ENCODE assay signal across 8 mouse cellular contexts in the genomic region with DNA sequence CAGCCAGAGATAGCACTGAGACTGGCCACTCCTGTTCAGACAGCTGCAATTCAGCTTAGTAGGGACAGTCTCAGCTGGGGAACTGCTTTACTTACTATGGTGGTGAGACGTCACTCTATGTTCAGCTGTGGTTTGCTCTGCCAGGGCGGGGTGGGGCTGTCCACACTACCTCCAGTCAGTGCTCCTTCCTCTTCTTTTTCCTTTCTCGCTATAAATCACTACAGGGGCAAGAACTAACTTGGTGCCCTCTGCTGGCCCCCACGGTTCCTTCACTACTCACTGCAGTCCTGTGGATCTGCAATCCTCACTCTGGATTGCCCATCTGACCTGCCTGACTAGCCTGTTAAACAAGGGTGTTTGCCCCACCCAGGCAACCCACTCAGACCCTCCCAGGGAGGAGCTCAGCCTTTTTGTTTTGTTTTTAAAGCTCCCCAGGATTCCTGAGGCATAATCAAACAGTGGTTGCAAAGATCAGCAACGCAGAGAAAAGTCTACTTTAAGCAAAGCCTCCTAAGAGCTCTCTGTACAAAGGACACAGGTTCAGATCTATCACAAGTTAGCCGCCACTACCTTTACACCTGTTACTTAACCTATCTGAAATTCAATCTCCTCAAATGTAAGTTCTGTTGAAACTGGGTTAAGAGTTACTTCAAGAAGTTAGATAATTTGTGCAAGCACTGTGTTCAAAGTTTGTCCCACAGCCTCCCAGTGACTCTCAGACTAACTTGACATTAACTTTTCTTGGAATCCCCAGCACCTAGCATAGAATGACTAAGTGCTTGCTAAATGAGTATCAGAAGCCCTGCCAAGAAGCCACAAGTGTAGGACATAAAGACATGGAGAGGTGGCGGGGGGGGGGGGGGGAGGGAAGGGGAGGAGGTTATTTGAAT. TPM values are rescaled to one million over a fixed set of nuclear protein-coding genes. Genes with fewer than 3 reads are reported as not detected.
DNase-seq lines count a peak whose midpoint lies in the region; ATAC-seq and TF ChIP-seq lines count a peak whose summit lies in the region.

No protein-coding gene starts in this region.

- DNase-seq in frontal cortex, postnatal 36 days (ENCODE audit: low spot score in 2 of 2) = peak; percentile 16 to 45
- DNase-seq in frontal cortex, postnatal 25 days (ENCODE audit: low spot score in 2 of 2) = no peak
- DNase-seq in cerebellum, adult 11 months = peak; percentile 64
- peak; percentile 84 for DNase-seq in gastrocnemius, adult 2 months
- DNase-seq in hindbrain, embryonic 14.5 days (ENCODE audit: low spot score) = no peak
- DNase-seq in liver, adult 2 months (ENCODE audit: extremely low read depth, low read depth, low spot score) = peak; percentile 31
- DNase-seq in midbrain, postnatal 0 days (ENCODE audit: low spot score) = peak; percentile 32
- peak; percentile 61 for DNase-seq in thymus, postnatal 25 days

- WGBS in hindbrain, embryonic 14.5 days = 52% methylated on average over 6 of the region's 7 CpGs
- 38% methylated on average over 7 of the region's 7 CpGs for WGBS in liver, adult 2 months
- WGBS in midbrain, postnatal 0 days = 41% methylated on average over 6 of the region's 7 CpGs

- peak overlapping the region; percentile 95 for H3K4me3 ChIP-seq in gastrocnemius, adult 2 months
- H3K4me3 ChIP-seq in hindbrain, embryonic 14.5 days (replicated peaks; ENCODE audit: low read length) = peak overlapping the region; percentile 66
- no peak overlapping the region for H3K4me3 ChIP-seq in liver, adult 2 months (ENCODE audit: insufficient read depth, low read depth, low read length)
- peak overlapping the region; percentile 66 for H3K4me3 ChIP-seq in midbrain, postnatal 0 days (ENCODE audit: low read depth, low read length)

- ATAC-seq in hindbrain, embryonic 14.5 days (ENCODE audit: low FRiP score) = no peak
- no peak for ATAC-seq in midbrain, postnatal 0 days (ENCODE audit: low FRiP score)

- TF ChIP-seq POLR2A in liver, adult 2 months (IDR thresholded peaks at IDR 0.05; ENCODE audit: extremely low read depth, insufficient read depth, low read length) = no peak

- peaks cover 15% of the 10 kb centered on the region for H3K4me1 ChIP-seq in hindbrain, embryonic 14.5 days (replicated peaks; ENCODE audit: control insufficient read depth, insufficient read depth, low read length)
- peaks cover 8% of the 10 kb centered on the region; the same call in 1 of the 2 replicates for H3K4me1 ChIP-seq in liver, adult 2 months (ENCODE audit: control insufficient read depth, insufficient read depth, low read length)
- peaks cover 8% of the 10 kb centered on the region for H3K4me1 ChIP-seq in midbrain, postnatal 0 days (ENCODE audit: insufficient read depth, low read length)

- H3K27ac ChIP-seq in gastrocnemius, adult 2 months = peak overlapping the region; percentile 96
- H3K27ac ChIP-seq in hindbrain, embryonic 14.5 days = no peak overlapping the region
- no peak overlapping the region for H3K27ac ChIP-seq in liver, adult 2 months (replicated peaks; ENCODE audit: insufficient read depth, low read depth, low read length)
- peak overlapping the region; percentile 32 for H3K27ac ChIP-seq in midbrain, postnatal 0 days (ENCODE audit: low read depth, low read length)

- intact Hi-C loops in gastrocnemius, adult 2 months (cut with DNase I) = no loop called here

- H3K27me3 ChIP-seq in hindbrain, embryonic 14.5 days (ENCODE audit: control insufficient read depth, insufficient read depth, low read length) = no peaks in the 10 kb centered on the region
- no peaks in the 10 kb centered on the region for H3K27me3 ChIP-seq in liver, adult 2 months (ENCODE audit: control insufficient read depth, insufficient read depth, low read length)
- H3K27me3 ChIP-seq in midbrain, postnatal 0 days (ENCODE audit: insufficient read depth, low read length) = no peaks in the 10 kb centered on the region

- peaks cover 20% of the 10 kb centered on the region; the same call in 1 of the 2 replicates for H3K79me2 ChIP-seq in liver, adult 2 months (ENCODE audit: control insufficient read depth, insufficient read depth, low read length)

- peak overlapping the region; percentile 86 for H3K4me2 ChIP-seq in hindbrain, embryonic 14.5 days (replicated peaks)
- H3K4me2 ChIP-seq in midbrain, postnatal 0 days (ENCODE audit: low read depth, low read length, poor library complexity, severe bottlenecking) = peak overlapping the region; percentile 81

- H3K9me3 ChIP-seq in hindbrain, embryonic 14.5 days (ENCODE audit: control insufficient read depth, low read length) = no peaks in the 10 kb centered on the region
- H3K9me3 ChIP-seq in midbrain, postnatal 0 days (ENCODE audit: low read length) = no peaks in the 10 kb centered on the region

- peak overlapping the region; percentile 66 for H3K9ac ChIP-seq in hindbrain, embryonic 14.5 days
- H3K9ac ChIP-seq in liver, adult 2 months (ENCODE audit: low read depth, low read length) = no peak overlapping the region
- peak overlapping the region; percentile 76 for H3K9ac ChIP-seq in midbrain, postnatal 0 days (replicated peaks; ENCODE audit: low read length, poor library complexity, severe bottlenecking)

- no peaks in the 10 kb centered on the region; the same call in 1 of the 2 replicates for H3K36me3 ChIP-seq in hindbrain, embryonic 14.5 days (replicated peaks; ENCODE audit: control insufficient read depth, insufficient read depth)
- H3K36me3 ChIP-seq in liver, adult 2 months (ENCODE audit: control insufficient read depth, insufficient read depth, low read length) = no peaks in the 10 kb centered on the region
- no peaks in the 10 kb centered on the region for H3K36me3 ChIP-seq in midbrain, postnatal 0 days (ENCODE audit: insufficient read depth, low read length)

- peak; percentile 69 for TF ChIP-seq CTCF in gastrocnemius, adult 2 months (IDR thresholded peaks at IDR 0.05)
- peak; percentile 27; the same call in 1 of the 2 replicates for TF ChIP-seq CTCF in liver, adult 2 months (IDR thresholded peaks at IDR 0.05; ENCODE audit: low read depth, low read length)
- peak; percentile 51 for TF ChIP-seq CTCF in midbrain, postnatal 0 days (IDR thresholded peaks at IDR 0.05)

RNA-seq across cellular contexts. Expression of a gene that starts 1.5 kb away (rescaled TPM):
- total RNA-seq in gastrocnemius, adult 2 months (2021) = 100 to 1,000 TPM; 227 to 255 TPM
- polyA plus RNA-seq in hindbrain, embryonic 14.5 days (2014; fragmentation: Nextera tagmentation; extraction: Ambion mirVana) = 37.0 and 44.8 TPM in 2 replicates
- 7.1 and 8.9 TPM in 2 replicates for total RNA-seq in liver, adult 2 months (2014; rRNA removed)
- 32.2 and 35.2 TPM in 2 replicates for polyA plus RNA-seq in liver, adult 2 months (2012; rRNA removed)
- total RNA-seq in midbrain, postnatal 0 days (2014; rRNA removed) = 21.3 and 22.9 TPM in 2 replicates
- 39.2 and 39.3 TPM in 2 replicates for polyA plus RNA-seq in midbrain, postnatal 0 days (2015; fragmentation: Nextera tagmentation; extraction: Ambion mirVana)

RNA-seq across cellular contexts. Expression of a gene that starts 10.6 kb away (rescaled TPM):
- 1 to 10 TPM; 2.8 to 7.2 TPM for total RNA-seq in gastrocnemius, adult 2 months (2021)
- 154 and 160 TPM in 2 replicates for polyA plus RNA-seq in hindbrain, embryonic 14.5 days (2014; fragmentation: Nextera tagmentation; extraction: Ambion mirVana)
- total RNA-seq in liver, adult 2 months (2014; rRNA removed) = 0.18 and 0.40 TPM in 2 replicates
- 0.75 and 0.90 TPM in 2 replicates for polyA plus RNA-seq in liver, adult 2 months (2012; rRNA removed)
- total RNA-seq in midbrain, postnatal 0 days (2014; rRNA removed) = 403 and 429 TPM in 2 replicates
- 207 and 213 TPM in 2 replicates for polyA plus RNA-seq in midbrain, postnatal 0 days (2015; fragmentation: Nextera tagmentation; extraction: Ambion mirVana)

RNA-seq across cellular contexts. Expression of a gene that starts 14.7 kb away (rescaled TPM):
- total RNA-seq in gastrocnemius, adult 2 months (2021) = 100 to 1,000 TPM; 150 to 184 TPM
- polyA plus RNA-seq in hindbrain, embryonic 14.5 days (2014; fragmentation: Nextera tagmentation; extraction: Ambion mirVana) = 33.4 and 41.5 TPM in 2 replicates
- 95.5 and 100 TPM in 2 replicates for total RNA-seq in liver, adult 2 months (2014; rRNA removed)
- 150 and 184 TPM in 2 replicates for polyA plus RNA-seq in liver, adult 2 months (2012; rRNA removed)
- 281 and 298 TPM in 2 replicates for total RNA-seq in midbrain, postnatal 0 days (2014; rRNA removed)
- 37.8 and 38.1 TPM in 2 replicates for polyA plus RNA-seq in midbrain, postnatal 0 days (2015; fragmentation: Nextera tagmentation; extraction: Ambion mirVana)

RNA-seq across cellular contexts. Expression of a gene that starts 40.1 kb away (rescaled TPM):
- total RNA-seq in gastrocnemius, adult 2 months (2021) = not detected
- polyA plus RNA-seq in hindbrain, embryonic 14.5 days (2014; fragmentation: Nextera tagmentation; extraction: Ambion mirVana) = 0.30 and 0.47 TPM in 2 replicates
- not detected in 2 replicates for total RNA-seq in liver, adult 2 months (2014; rRNA removed)
- not detected in 2 replicates for polyA plus RNA-seq in liver, adult 2 months (2012; rRNA removed)
- total RNA-seq in midbrain, postnatal 0 days (2014; rRNA removed) = 0.14 and 0.82 TPM in 2 replicates
- polyA plus RNA-seq in midbrain, postnatal 0 days (2015; fragmentation: Nextera tagmentation; extraction: Ambion mirVana) = 0.98 and 1.4 TPM in 2 replicates

RNA-seq across cellular contexts. Expression of a gene that starts 40.8 kb away (rescaled TPM):
- total RNA-seq in gastrocnemius, adult 2 months (2021) = under 1 TPM; 0.31 to 0.53 TPM
- 0.22 and 0.29 TPM in 2 replicates for polyA plus RNA-seq in hindbrain, embryonic 14.5 days (2014; fragmentation: Nextera tagmentation; extraction: Ambion mirVana)
- 3.3 and 5.6 TPM in 2 replicates for total RNA-seq in liver, adult 2 months (2014; rRNA removed)
- polyA plus RNA-seq in liver, adult 2 months (2012; rRNA removed) = 6.2 and 10.6 TPM in 2 replicates
- total RNA-seq in midbrain, postnatal 0 days (2014; rRNA removed) = 1.3 and 1.7 TPM in 2 replicates
- 0.33 and 0.56 TPM in 2 replicates for polyA plus RNA-seq in midbrain, postnatal 0 days (2015; fragmentation: Nextera tagmentation; extraction: Ambion mirVana)

Comparison
In these comparisons a context has a peak if more than half of its experiments do, and no peak if none do; other contexts are left out.
1. DNase-seq: peak in frontal cortex, postnatal 36 days (2 of 2), cerebellum, adult 11 months (single experiment), gastrocnemius, adult 2 months (single experiment), liver, adult 2 months (single experiment), midbrain, postnatal 0 days (single experiment) and thymus, postnatal 25 days (single experiment); none in frontal cortex, postnatal 25 days (0 of 2) and hindbrain, embryonic 14.5 days (single experiment).
2. H3K27ac ChIP-seq: peak in gastrocnemius, adult 2 months (single experiment) and midbrain, postnatal 0 days (single experiment); none in hindbrain, embryonic 14.5 days (single experiment) and liver, adult 2 months (single experiment).
3. RNA of a gene that starts 10.6 kb away (total RNA-seq): 403 to 429 TPM in midbrain, postnatal 0 days; 2.8 to 7.2 TPM in gastrocnemius, adult 2 months and 0.18 to 0.40 TPM in liver, adult 2 months; every median in the first group is over 10 times any median in the second.
4. Peak in every context shown above with its lines, with median percentiles within 50 percentile points of each other: CTCF ChIP-seq.